Mouse (Mus musculus): Measurements from ENCODE around the gene St6galnac1. TPM values are rescaled to one million over a fixed set of nuclear protein-coding genes. Genes with fewer than 3 reads are reported as not detected.

The St6galnac1 gene
- not detected in 2 replicates for polyA plus RNA-seq (2021; fragmentation: Nextera tagmentation)
- long read RNA-seq, experiment 1: 0 reads
- long read RNA-seq, experiment 2: 0 reads

GRCm38 (mm10) chr11:116775407-116775806, at the start of gene St6galnac1:
St6galnac1 (minus strand) TSS chr11:116775507.

Other genes with a start within 250 kb of the St6galnac1 start
- gene Sphk1, start 244.6 kb downstream of the St6galnac1 start, polyA plus RNA-seq (2021; fragmentation: Nextera tagmentation): 0.93 and 3.0 TPM in 2 replicates
- 13.6 TPM in 2 replicates for gene Ube2o, start 194.1 kb downstream of the St6galnac1 start, polyA plus RNA-seq (2021; fragmentation: Nextera tagmentation)
- gene Aanat, start 189.1 kb downstream of the St6galnac1 start, polyA plus RNA-seq (2021; fragmentation: Nextera tagmentation): not detected in 2 replicates
- 0.29 and 0.50 TPM in 2 replicates for gene Rhbdf2, start 148.5 kb downstream of the St6galnac1 start, polyA plus RNA-seq (2021; fragmentation: Nextera tagmentation)
- gene Prcd, start 122.0 kb downstream of the St6galnac1 start, polyA plus RNA-seq (2021; fragmentation: Nextera tagmentation): 7.2 and 22.4 TPM in 2 replicates
- 27.4 and 28.1 TPM in 2 replicates for gene Cygb, start 121.2 kb downstream of the St6galnac1 start, polyA plus RNA-seq (2021; fragmentation: Nextera tagmentation)
- gene Mxra7, start 52.5 kb upstream of the St6galnac1 start, polyA plus RNA-seq (2021; fragmentation: Nextera tagmentation): 7.5 and 9.3 TPM in 2 replicates
- 70.0 and 77.6 TPM in 2 replicates for gene Mettl23, start 67.8 kb upstream of the St6galnac1 start, polyA plus RNA-seq (2021; fragmentation: Nextera tagmentation)
- 20.6 and 21.2 TPM in 2 replicates for gene Jmjd6, start 67.9 kb upstream of the St6galnac1 start, polyA plus RNA-seq (2021; fragmentation: Nextera tagmentation)
- gene Mfsd11, start 76.9 kb upstream of the St6galnac1 start, polyA plus RNA-seq (2021; fragmentation: Nextera tagmentation): 27.9 and 28.8 TPM in 2 replicates
- gene Srsf2, start 77.6 kb upstream of the St6galnac1 start, polyA plus RNA-seq (2021; fragmentation: Nextera tagmentation): 89.1 and 110 TPM in 2 replicates
- gene Mgat5b, start 143.4 kb upstream of the St6galnac1 start, polyA plus RNA-seq (2021; fragmentation: Nextera tagmentation): 8.8 and 9.4 TPM in 2 replicates

Measured in layer of hippocampus, adult 6 months (tissue).